Mouse (Mus musculus): Measurements from ENCODE around the gene Minpp1. TPM values are rescaled to one million over a fixed set of nuclear protein-coding genes. Genes with fewer than 3 reads are reported as not detected.
"Not testable (repeated sequence)": the region's sequence is repeated elsewhere in the genome, so short reads cannot be mapped to it uniquely, and the experiment has no call there.

Gene Minpp1
- polyA plus RNA-seq (2012; rRNA removed), result 38.2 and 60.2 TPM in 2 replicates

DNA sequence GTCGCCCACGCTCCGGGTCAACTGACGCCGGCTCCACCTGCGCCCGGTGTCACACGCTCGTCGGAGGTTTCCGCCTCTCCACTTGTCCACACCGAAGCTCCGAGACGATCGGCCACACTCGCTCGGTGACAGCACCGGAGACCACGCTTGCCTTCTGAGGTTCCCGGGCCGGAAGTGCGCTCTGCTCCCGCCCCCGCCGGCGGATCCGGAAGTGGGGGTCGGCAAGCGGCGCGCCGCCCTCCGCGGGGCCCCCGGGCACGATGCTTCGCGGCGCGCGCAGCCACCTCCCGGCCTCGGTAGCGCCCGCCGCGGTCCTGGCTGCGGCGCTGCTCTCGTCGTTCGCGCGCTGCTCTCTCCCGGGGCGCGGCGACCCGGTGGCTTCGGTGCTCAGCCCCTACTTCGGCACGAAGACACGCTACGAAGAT lies at the start of gene Minpp1:
Minpp1 (plus strand) TSS at position 89 of the 425 bp plus-strand sequence.
- H3K4me3 ChIP-seq (ENCODE audit: insufficient read depth, low read depth, low read length), result peak within 1 kb of the TSS; percentile 88
- H3K27ac ChIP-seq (ENCODE audit: insufficient read depth, low read depth, low read length), result peak within 1 kb of the TSS; percentile 55
- peaks cover 10% of the 10 kb centered on the region; the same call in 1 of the 2 replicates for H3K4me1 ChIP-seq (ENCODE audit: control insufficient read depth, insufficient read depth, low read length)
- no peaks in the 10 kb centered on the region for H3K36me3 ChIP-seq (ENCODE audit: control insufficient read depth, insufficient read depth, low read length)
- WGBS, result under 1% methylated on average over 64 of the region's 64 CpGs
- H3K27me3 ChIP-seq (replicated peaks; ENCODE audit: control insufficient read depth, insufficient read depth, low read length), result no peaks in the 10 kb centered on the region
- TF ChIP-seq CTCF (conservative IDR thresholded peaks at IDR 0.05; ENCODE audit: insufficient read depth, insufficient read length, low read depth, low read length), result no peak
- TF ChIP-seq POLR2A (IDR thresholded peaks at IDR 0.05; ENCODE audit: low read depth, low read length), result peak; percentile 18
- DNase-seq, result peak; percentile 85

DNA sequence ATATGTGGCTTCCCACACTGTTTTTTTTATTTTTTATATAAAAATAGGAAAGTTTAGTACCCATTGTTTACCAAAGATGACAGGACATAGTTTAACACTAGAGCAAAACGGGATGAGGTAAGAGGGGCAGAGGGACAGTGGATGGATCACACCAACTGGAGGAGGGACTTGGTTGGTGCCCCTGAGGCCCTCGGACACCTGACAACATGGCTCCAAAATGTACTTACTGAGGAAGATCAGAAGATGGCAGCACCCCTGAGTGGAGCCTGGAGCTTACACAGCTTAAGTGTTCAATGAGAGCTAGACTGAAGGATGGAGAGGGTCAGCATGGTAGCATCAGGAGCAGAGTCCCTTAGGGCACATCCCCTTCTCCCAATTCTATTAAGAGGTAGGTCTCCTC lies 46.2 kb upstream of the Minpp1 start:
- no peak overlapping the region for H3K27ac ChIP-seq (ENCODE audit: insufficient read depth, low read depth, low read length)
- no peaks in the 10 kb centered on the region for H3K36me3 ChIP-seq (ENCODE audit: control insufficient read depth, insufficient read depth, low read length)
- H3K4me1 ChIP-seq (ENCODE audit: control insufficient read depth, insufficient read depth, low read length), result no peaks in the 10 kb centered on the region
- no peak for DNase-seq
- TF ChIP-seq POLR2A (IDR thresholded peaks at IDR 0.05; ENCODE audit: low read depth, low read length) (no peak), CTCF (conservative IDR thresholded peaks at IDR 0.05; ENCODE audit: insufficient read depth, insufficient read length, low read depth, low read length) (no peak)
- 89% methylated on average over 2 of the region's 2 CpGs for WGBS
- H3K4me3 ChIP-seq (ENCODE audit: insufficient read depth, low read depth, low read length), result no peak overlapping the region
- no peaks in the 10 kb centered on the region for H3K27me3 ChIP-seq (replicated peaks; ENCODE audit: control insufficient read depth, insufficient read depth, low read length)

DNA sequence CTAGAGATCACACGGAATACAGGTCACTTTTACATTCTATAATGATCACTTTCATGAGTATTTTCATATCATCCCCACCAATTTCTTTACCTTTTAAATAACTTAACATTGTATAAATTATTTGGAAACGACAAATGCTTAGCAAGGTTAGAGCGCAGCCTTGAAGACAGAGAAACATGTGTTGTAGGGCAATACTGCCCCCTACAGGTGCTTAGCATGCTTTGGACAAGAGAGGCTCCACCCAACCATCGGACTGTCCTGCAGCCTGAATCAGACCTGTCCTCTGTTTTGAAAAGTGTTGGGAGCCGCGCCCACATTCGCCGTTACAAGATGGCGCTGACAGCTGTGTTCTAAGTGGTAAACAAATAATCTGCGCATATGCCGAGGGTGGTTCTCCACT lies 44.0 kb upstream of the Minpp1 start:
- no peak overlapping the region for H3K27ac ChIP-seq (ENCODE audit: insufficient read depth, low read depth, low read length)
- no peaks in the 10 kb centered on the region for H3K27me3 ChIP-seq (replicated peaks; ENCODE audit: control insufficient read depth, insufficient read depth, low read length)
- no peaks in the 10 kb centered on the region for H3K36me3 ChIP-seq (ENCODE audit: control insufficient read depth, insufficient read depth, low read length)
- no peak overlapping the region for H3K4me3 ChIP-seq (ENCODE audit: insufficient read depth, low read depth, low read length)
- peak; percentile 46 for TF ChIP-seq CTCF (conservative IDR thresholded peaks at IDR 0.05; ENCODE audit: insufficient read depth, insufficient read length, low read depth, low read length)
- no peak for TF ChIP-seq POLR2A (IDR thresholded peaks at IDR 0.05; ENCODE audit: low read depth, low read length)
- DNase-seq, result peak; percentile 61
- H3K4me1 ChIP-seq (ENCODE audit: control insufficient read depth, insufficient read depth, low read length), result no peaks in the 10 kb centered on the region
- 97% methylated on average over 11 of the region's 11 CpGs for WGBS

DNA sequence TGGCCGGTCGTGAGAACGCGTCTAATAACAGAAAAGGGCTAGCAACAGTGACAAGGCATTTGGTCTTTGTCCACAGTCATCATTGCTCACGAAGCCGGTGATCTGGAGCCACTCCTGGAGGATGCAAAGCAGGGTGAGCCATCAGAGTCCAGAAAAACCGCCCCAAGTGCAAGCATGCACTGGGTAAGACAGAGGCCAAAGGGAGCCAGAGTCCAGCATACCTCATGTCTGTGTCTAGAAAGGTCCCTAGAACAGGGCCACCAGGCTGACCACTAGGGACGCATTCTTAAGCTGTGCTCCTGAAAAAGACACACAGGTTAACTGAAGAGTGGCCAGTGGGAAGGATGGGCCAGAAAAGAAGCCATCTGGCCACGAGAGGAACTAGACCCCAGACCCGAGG lies 36.6 kb upstream of the Minpp1 start:
- Histone ChIP-seq H3K4me1 (ENCODE audit: control insufficient read depth, insufficient read depth, low read length) (no peaks in the 10 kb centered on the region), H3K27me3 (replicated peaks; ENCODE audit: control insufficient read depth, insufficient read depth, low read length) (no peaks in the 10 kb centered on the region), H3K4me3 (ENCODE audit: insufficient read depth, low read depth, low read length) (no peak overlapping the region), H3K36me3 (ENCODE audit: control insufficient read depth, insufficient read depth, low read length) (no peaks in the 10 kb centered on the region), H3K27ac (ENCODE audit: insufficient read depth, low read depth, low read length) (no peak overlapping the region)
- DNase-seq, result no peak
- no peak for TF ChIP-seq POLR2A (IDR thresholded peaks at IDR 0.05; ENCODE audit: low read depth, low read length)
- TF ChIP-seq CTCF (conservative IDR thresholded peaks at IDR 0.05; ENCODE audit: insufficient read depth, insufficient read length, low read depth, low read length), result no peak
- WGBS, result 97% methylated on average over 10 of the region's 10 CpGs

DNA sequence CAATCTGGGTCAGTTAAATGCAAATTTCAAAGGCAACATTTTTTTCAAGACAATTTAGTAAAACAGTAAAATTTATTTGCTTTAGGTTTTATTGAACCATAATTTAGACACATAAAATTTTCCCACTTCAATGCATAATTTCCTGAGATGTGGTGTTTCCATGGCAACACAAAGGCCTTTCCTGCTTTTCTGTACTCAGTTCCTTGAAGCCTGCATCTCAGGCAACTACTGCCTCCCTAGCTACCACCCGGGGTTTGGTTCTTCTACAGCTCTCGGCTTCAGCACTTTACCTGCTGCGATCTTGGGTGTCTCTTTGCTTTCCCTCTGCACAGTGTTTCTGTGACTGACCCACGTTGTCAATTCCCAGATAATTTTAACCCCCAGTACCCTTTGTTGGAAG lies 33.3 kb upstream of the Minpp1 start:
- no peak for TF ChIP-seq CTCF (conservative IDR thresholded peaks at IDR 0.05; ENCODE audit: insufficient read depth, insufficient read length, low read depth, low read length)
- TF ChIP-seq POLR2A (IDR thresholded peaks at IDR 0.05; ENCODE audit: low read depth, low read length), result no peak
- no peak overlapping the region for H3K4me3 ChIP-seq (ENCODE audit: insufficient read depth, low read depth, low read length)
- no peak overlapping the region for H3K27ac ChIP-seq (ENCODE audit: insufficient read depth, low read depth, low read length)
- WGBS, result 75% methylated on average over 4 of the region's 4 CpGs
- H3K36me3 ChIP-seq (ENCODE audit: control insufficient read depth, insufficient read depth, low read length), result no peaks in the 10 kb centered on the region
- H3K27me3 ChIP-seq (replicated peaks; ENCODE audit: control insufficient read depth, insufficient read depth, low read length), result no peaks in the 10 kb centered on the region
- no peaks in the 10 kb centered on the region for H3K4me1 ChIP-seq (ENCODE audit: control insufficient read depth, insufficient read depth, low read length)
- DNase-seq, result no peak

DNA sequence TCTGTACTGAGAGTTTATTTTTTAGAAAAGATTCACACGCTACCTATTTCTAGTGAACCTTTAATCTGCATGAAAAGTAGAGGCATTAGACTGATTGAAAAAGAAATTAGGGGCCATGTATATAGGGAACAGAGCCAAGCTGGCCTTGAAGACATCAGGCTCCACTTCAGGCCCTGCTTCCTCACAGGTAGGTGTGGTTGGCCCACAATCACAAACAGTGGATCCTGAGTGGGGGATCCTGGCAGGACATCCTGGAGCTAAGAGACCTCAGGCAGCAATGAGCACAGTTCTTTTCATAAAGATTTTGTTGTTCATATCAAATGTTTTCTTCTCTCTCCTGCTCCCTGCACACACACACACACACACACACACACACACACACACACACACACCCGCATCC lies 28.8 kb upstream of the Minpp1 start:
- no peaks in the 10 kb centered on the region for H3K27me3 ChIP-seq (replicated peaks; ENCODE audit: control insufficient read depth, insufficient read depth, low read length)
- H3K4me3 ChIP-seq (ENCODE audit: insufficient read depth, low read depth, low read length), result no peak overlapping the region
- TF ChIP-seq CTCF (conservative IDR thresholded peaks at IDR 0.05; ENCODE audit: insufficient read depth, insufficient read length, low read depth, low read length) (no peak), POLR2A (IDR thresholded peaks at IDR 0.05; ENCODE audit: low read depth, low read length) (no peak)
- no peaks in the 10 kb centered on the region for H3K36me3 ChIP-seq (ENCODE audit: control insufficient read depth, insufficient read depth, low read length)
- H3K27ac ChIP-seq (ENCODE audit: insufficient read depth, low read depth, low read length), result no peak overlapping the region
- H3K4me1 ChIP-seq (ENCODE audit: control insufficient read depth, insufficient read depth, low read length), result no peaks in the 10 kb centered on the region
- DNase-seq, result no peak
- 87% methylated on average over 2 of the region's 2 CpGs for WGBS

DNA sequence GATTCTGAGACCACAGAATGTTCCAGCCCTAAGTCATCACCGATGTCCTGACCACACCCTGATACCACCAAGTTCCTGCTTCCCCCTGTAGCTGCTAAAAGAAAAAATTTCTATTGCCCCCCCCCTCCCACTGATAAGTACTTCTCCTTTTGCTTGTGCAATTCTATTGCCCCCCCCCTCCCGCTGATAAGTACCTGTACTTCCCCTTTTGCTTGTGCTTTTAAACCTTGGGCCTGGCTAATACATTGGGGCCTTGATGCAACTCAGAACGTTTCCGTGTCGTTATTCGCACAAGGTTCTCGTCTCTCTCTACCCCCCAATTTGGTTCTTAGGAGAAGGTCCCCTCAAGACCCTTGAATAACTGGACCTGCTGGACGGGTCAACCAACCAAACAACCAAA lies 27.9 kb upstream of the Minpp1 start:
- not testable (repeated sequence) for H3K36me3 ChIP-seq (ENCODE audit: control insufficient read depth, insufficient read depth, low read length); H3K27ac ChIP-seq (ENCODE audit: insufficient read depth, low read depth, low read length); H3K27me3 ChIP-seq (replicated peaks; ENCODE audit: control insufficient read depth, insufficient read depth, low read length); H3K4me3 ChIP-seq (ENCODE audit: insufficient read depth, low read depth, low read length); H3K4me1 ChIP-seq (ENCODE audit: control insufficient read depth, insufficient read depth, low read length); DNase-seq
- WGBS, result 92% methylated on average over 8 of the region's 8 CpGs

DNA sequence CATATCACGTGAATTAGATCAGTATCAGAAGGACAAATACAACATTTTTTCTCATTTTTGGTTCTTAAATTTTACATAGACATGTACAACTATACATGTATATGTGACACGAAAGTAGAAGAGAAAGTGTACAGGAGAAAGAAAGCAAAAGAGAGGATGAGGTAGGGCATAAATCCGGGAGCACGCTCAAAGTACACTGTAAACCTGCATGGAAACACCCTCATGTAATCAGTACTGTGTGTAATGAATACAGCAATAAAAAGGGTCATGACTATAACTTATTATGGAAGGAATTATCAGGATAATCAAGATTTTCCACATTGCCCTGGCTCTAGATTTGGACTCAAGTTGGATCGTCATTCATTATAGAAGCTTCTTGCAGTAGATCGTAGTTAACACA lies 22.5 kb upstream of the Minpp1 start:
- Histone ChIP-seq H3K36me3 (ENCODE audit: control insufficient read depth, insufficient read depth, low read length) (no peaks in the 10 kb centered on the region), H3K4me3 (ENCODE audit: insufficient read depth, low read depth, low read length) (no peak overlapping the region), H3K4me1 (ENCODE audit: control insufficient read depth, insufficient read depth, low read length) (no peaks in the 10 kb centered on the region), H3K27ac (ENCODE audit: insufficient read depth, low read depth, low read length) (no peak overlapping the region), H3K27me3 (replicated peaks; ENCODE audit: control insufficient read depth, insufficient read depth, low read length) (no peaks in the 10 kb centered on the region)
- TF ChIP-seq CTCF (conservative IDR thresholded peaks at IDR 0.05; ENCODE audit: insufficient read depth, insufficient read length, low read depth, low read length), result no peak
- no peak for TF ChIP-seq POLR2A (IDR thresholded peaks at IDR 0.05; ENCODE audit: low read depth, low read length)
- DNase-seq, result no peak
- WGBS, result 90% methylated on average over 6 of the region's 6 CpGs
